Mouse (Mus musculus) kidney, adult 2 months (tissue): ENCODE data around the gene Stk40. TPM values are rescaled to one million over a fixed set of nuclear protein-coding genes. Genes with fewer than 3 reads are reported as not detected.

ENCODE experiments used
- DNase-seq: peaks from one replicate; pipeline ENCODE4 v3.0.0; 2021
- H3K27ac ChIP-seq: fragments of 200-500 bp; 2 replicates; pipeline ENCODE4 v1.5.1; 2012; ENCODE audit warnings: low read depth, low read length, control low read depth, inconsistent platforms; ENCODE audit not compliant: insufficient read depth
- H3K27me3 ChIP-seq: fragments of 200-500 bp; replicated peaks from 2 replicates; pipeline ENCODE4 v1.6.1; 2012; ENCODE audit warnings: mild to moderate bottlenecking, moderate library complexity, low read length, inconsistent platforms; ENCODE audit not compliant: control insufficient read depth, insufficient read depth
- H3K36me3 ChIP-seq: fragments of 200-500 bp; 2 replicates; pipeline ENCODE4 v1.6.1; 2012; ENCODE audit warnings: mild to moderate bottlenecking, moderate library complexity, low read length, inconsistent platforms; ENCODE audit not compliant: control insufficient read depth, insufficient read depth
- H3K4me1 ChIP-seq: fragments of 200-500 bp; 2 replicates; pipeline ENCODE4 v1.6.1; 2011; ENCODE audit warnings: low read length; ENCODE audit not compliant: control insufficient read depth, insufficient read depth
- H3K4me3 ChIP-seq: fragments of 200-500 bp; 2 replicates; pipeline ENCODE4 v1.5.1; 2011; ENCODE audit warnings: mild to moderate bottlenecking, low read depth, low read length, control low read depth; ENCODE audit not compliant: insufficient read depth
- CTCF ChIP-seq: fragments of 200-500 bp; conservative IDR thresholded peaks from 2 replicates; pipeline ENCODE4 v1.5.1; 2011; ENCODE audit warnings: low read depth, mild to moderate bottlenecking, control low read depth, low read length, moderate library complexity, mixed read lengths; ENCODE audit not compliant: insufficient read depth, insufficient read length
- POLR2A ChIP-seq: fragments of 200-500 bp; IDR thresholded peaks from one replicate; pipeline ENCODE4 v1.6.1; 2011; ENCODE audit warnings: low read depth, low read length, control low read depth
- whole genome bisulfite sequencing: fragments of 180-500 bp; shearing (Covaris S2); methylation state at CpG from one replicate; pipeline ENCODE4 v1.1.7; 2018; 5-methylcytosine and 5-hydroxymethylcytosine counted together
- polyA plus RNA-seq: library from polyadenylated mRNA; depleted of rRNA; stranded (reverse); fragments of >200 nt; gene quantifications from 2 replicates; pipeline ENCODE4 v1.2.3, GENCODE M21; 2012

The Stk40 gene
- polyA plus RNA-seq, 1 experiment, result 38.9 TPM

GRCm38 (mm10) chr4:126123309-126124040, 19.7 kb downstream of the Stk40 start:
- H3K36me3 ChIP-seq, result no peaks in the 10 kb centered on the region; the same call in 1 of the 2 replicates
- no peak overlapping the region for H3K27ac ChIP-seq
- no peak for DNase-seq
- H3K4me1 ChIP-seq, result 0 out of 2 replicates have a peak, but pooled peaks cover 3% of the 10 kb centered on the region
- TF ChIP-seq CTCF, result no peak
- TF ChIP-seq POLR2A, result no peak
- H3K27me3 ChIP-seq, result no peaks in the 10 kb centered on the region
- WGBS, result 67% methylated on average over 10 of the region's 10 CpGs
- no peak overlapping the region for H3K4me3 ChIP-seq

GRCm38 (mm10) chr4:126130502-126130901, 26.7 kb downstream of the Stk40 start:
- no peak overlapping the region for H3K4me3 ChIP-seq
- peak overlapping the region; percentile 46 for H3K27ac ChIP-seq
- H3K4me1 ChIP-seq, result no peaks in the 10 kb centered on the region; the same call in 1 of the 2 replicates
- H3K27me3 ChIP-seq, result no peaks in the 10 kb centered on the region
- DNase-seq, result peak; percentile 62
- WGBS, result 48% methylated on average over 11 of the region's 11 CpGs
- H3K36me3 ChIP-seq, result peaks cover 1% of the 10 kb centered on the region; the same call in 1 of the 2 replicates
- TF ChIP-seq POLR2A (no peak), CTCF (no peak)

GRCm38 (mm10) chr4:126131290-126132121, 27.7 kb downstream of the Stk40 start:
- Histone ChIP-seq H3K27ac (peak overlapping the region; percentile 70), H3K4me1 (no peaks in the 10 kb centered on the region; the same call in 1 of the 2 replicates), H3K4me3 (no peak overlapping the region), H3K36me3 (peaks cover 1% of the 10 kb centered on the region; the same call in 1 of the 2 replicates), H3K27me3 (no peaks in the 10 kb centered on the region)
- TF ChIP-seq POLR2A (no peak), CTCF (no peak)
- DNase-seq, result peak; percentile 79
- WGBS, result 40% methylated on average over 10 of the region's 10 CpGs

- 70% methylated on average over 6 of the region's 6 CpGs for WGBS
- Histone ChIP-seq H3K27ac (peak overlapping the region; percentile 70), H3K4me3 (no peak overlapping the region), H3K36me3 (peaks cover 3% of the 10 kb centered on the region; the same call in 1 of the 2 replicates), H3K4me1 (no peaks in the 10 kb centered on the region; the same call in 1 of the 2 replicates), H3K27me3 (no peaks in the 10 kb centered on the region)
- no peak for TF ChIP-seq CTCF
- TF ChIP-seq POLR2A, result no peak
- no peak for DNase-seq
Measured at GRCm38 (mm10) chr4:126132636-126133264, 29.0 kb downstream of the Stk40 start.

GRCm38 (mm10) chr4:126134236-126134635, 30.5 kb downstream of the Stk40 start:
- H3K27ac ChIP-seq, result no peak overlapping the region
- WGBS, result 93% methylated on average over 4 of the region's 4 CpGs
- no peaks in the 10 kb centered on the region for H3K27me3 ChIP-seq
- peaks cover 3% of the 10 kb centered on the region; the same call in 1 of the 2 replicates for H3K36me3 ChIP-seq
- no peak for DNase-seq
- TF ChIP-seq POLR2A, result no peak
- TF ChIP-seq CTCF, result no peak
- no peaks in the 10 kb centered on the region; the same call in 1 of the 2 replicates for H3K4me1 ChIP-seq
- no peak overlapping the region for H3K4me3 ChIP-seq

GRCm38 (mm10) chr4:126134639-126135038, 30.9 kb downstream of the Stk40 start:
- WGBS, result 79% methylated on average over 4 of the region's 4 CpGs

More at GRCm38 (mm10) chr4:126134639-126135038, 30.9 kb downstream of the Stk40 start:
- Histone ChIP-seq H3K4me3 (no peak overlapping the region), H3K27ac (no peak overlapping the region), H3K27me3 (no peaks in the 10 kb centered on the region), H3K36me3 (peaks cover 3% of the 10 kb centered on the region; the same call in 1 of the 2 replicates), H3K4me1 (no peaks in the 10 kb centered on the region; the same call in 1 of the 2 replicates)
- DNase-seq, result no peak
- no peak for TF ChIP-seq POLR2A
- no peak for TF ChIP-seq CTCF
